Mouse (Mus musculus) kidney, postnatal 4 days (tissue): ENCODE measurements around the gene Gabarap.
A peak's percentile ranks its signal among the peaks of the same experiment; 100 is the strongest.

Experiments used
- DNase-seq, 2 experiments: peaks; one replicate each; pipeline ENCODE4 v3.0.0; 2021; ENCODE audit warnings: mixed read lengths in 2 of 2

Gabarap gene

DNA sequence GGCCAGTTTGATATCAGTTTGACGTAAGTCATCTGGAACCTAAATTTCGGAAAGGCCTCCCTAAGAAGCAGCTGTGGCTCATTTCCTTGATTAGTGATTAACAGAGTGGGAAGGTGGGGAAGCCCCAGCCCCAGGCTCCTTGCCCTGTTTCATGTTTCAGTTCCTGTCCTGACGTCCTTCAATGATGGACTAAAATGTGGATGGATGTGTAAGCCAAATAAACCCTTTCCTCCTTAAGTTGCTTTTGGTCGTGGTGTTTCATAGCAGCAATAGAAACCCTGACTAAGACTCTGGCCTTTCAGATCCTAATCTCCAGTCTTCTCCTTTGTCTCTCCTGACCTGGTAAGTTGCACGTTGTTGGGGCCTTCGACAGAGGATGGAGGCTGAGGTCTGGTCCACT, 20.7 kb upstream of the Gabarap start:
- no peak for DNase-seq

DNA sequence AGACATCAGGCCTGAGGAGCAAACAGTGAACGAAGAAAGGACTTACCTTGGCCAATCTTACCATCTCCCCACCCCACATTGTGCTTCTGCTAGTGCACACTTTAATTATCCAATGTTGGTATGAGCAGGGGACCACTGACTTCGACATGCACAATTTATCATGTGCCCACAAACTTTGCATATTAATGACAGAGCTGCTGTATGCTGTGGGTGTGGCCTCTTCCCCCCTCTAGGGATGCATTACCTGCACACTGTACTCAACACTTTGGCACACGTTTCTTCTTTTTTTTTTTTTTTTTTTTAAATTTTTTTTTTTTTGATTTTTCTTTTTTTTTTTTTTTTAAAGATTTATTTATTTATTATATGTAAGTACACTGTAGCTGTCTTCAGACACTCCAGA, 20.2 kb upstream of the Gabarap start:
- DNase-seq = no peak

DNA sequence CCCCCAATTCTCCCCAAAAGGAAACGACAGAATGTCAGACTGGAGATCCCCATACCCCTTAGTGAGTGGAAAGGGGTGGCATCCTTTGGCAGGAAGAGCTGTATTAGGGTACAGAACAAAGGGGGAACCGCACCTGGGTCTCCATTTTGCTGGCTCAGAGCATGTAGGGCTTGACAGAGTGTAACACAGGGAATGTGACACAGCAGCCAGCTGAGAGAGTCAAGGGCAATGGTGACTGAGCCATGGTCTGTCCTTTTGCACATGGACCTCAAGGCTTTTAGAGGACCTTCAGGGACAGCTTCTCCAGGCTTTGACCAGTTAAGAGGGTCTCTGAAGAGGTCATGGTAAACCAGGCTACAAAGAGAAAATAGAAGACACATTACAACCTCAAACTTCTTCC, 16.0 kb upstream of the Gabarap start:
- DNase-seq = no peak

DNA sequence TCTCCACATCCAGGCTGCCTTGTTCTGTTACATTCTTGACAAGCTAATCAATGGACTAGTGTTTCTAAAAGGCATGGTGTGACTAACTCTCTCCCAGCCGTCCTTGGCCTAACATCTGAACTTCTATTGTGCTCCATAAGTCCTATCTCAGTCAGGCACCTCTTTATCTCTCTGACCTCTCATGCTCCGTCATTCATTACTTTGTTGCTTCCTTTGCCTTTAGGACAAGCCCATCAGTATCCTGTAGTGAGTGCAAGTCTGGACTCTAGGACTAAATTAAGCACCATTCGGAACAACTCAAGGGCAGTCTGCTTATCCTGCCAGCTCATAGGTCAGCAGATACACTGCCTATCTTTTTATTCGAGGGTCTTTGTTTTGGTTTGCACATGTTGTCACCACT, 14.7 kb upstream of the Gabarap start:
- no peak for DNase-seq

DNA sequence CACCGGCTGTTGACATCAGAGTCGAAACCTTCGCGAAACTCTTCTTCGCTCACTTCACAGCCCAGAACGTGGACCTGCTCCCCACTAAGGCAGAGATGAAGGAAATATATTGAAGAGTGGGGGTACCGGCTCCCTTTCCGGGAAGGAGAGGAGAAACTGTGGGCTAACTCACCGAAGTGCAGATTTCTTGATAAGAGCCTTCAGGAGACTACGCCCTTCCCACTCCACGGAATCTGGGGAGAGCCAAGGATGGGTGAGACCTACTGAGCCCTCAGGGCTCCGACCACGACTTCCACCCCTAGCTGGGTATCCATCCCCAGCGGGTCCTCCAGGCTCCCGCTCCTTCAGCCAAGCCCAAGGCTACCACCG, 11.1 kb upstream of the Gabarap start:
- DNase-seq = no peak

DNA sequence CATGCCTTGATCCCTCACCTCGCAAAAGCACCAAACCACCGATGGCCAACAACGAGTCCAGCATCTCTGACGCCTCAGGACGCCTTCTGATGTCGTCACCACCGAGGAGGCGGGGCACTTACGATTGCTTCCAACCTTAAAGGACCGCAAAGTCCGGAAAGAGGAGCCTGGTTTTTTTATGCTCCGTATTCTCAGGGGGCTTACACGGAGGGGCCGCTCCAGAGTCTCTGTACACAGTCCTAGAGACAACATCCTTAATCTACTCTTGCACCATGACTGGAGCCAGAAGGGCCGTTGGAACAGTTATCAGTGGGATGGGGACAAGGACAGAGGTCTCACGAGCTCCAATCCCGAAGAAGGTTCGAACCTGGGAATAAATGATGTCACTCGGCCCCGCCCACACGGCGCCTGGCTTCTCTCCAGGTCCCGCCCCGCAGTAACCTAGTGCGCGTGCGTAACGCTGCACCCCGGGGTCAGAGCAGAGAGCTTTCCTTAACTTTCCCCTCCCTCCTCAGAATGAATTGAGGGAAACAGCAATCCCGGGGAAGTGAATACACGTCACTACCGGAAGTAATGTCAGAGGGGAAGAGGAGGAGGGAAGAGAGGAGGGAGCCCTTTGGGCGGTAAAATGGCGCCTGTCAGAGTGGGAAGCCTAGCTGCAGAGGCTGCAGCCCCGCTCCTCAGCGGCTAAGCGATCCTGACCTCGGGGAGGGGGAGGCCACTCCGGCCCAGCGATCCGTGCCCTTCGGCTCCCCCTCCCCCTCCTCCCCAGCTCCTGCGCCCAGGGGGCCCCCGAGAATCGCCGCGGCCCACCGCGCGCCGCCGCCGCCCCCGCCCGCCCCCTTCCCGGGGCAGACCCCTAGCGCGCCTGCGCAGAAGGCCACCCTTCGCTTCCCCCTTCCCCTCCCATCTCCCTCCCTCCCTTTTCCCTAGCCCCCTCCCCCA, 10.5 kb upstream of the Gabarap start:
- peak; percentile 98 for DNase-seq

DNA sequence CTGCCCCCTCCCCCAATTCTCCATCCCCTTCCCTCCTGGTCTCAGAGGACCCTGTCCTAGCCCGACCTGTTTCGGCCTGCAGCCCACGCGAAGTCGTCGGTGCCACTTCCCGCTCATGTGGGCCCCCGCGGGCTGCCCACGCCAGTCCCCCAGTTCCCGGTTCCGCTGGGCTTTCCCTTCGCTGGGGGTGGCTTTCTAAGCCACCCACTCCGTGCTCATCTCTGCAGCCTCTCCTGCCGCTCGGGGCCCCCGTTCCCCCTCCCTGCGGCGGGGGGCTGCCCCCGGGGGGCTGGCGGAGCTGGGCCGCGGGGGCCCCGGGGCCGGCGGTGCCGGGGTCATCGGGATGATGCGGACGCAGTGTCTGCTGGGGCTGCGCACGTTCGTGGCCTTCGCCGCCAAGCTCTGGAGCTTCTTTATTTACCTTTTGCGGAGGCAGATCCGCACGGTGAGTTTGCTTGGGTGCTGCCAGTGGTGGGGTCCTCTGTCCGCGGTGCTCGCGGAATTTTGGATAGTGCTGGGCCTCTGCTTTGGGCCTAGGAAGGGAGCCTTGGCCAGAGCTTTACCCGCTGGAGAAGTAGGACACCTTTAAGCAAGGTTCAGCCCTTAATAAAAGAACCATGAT, 9.7 kb upstream of the Gabarap start, which contains the start of gene Ctdnep1:
TSS of gene Ctdnep1 (plus strand) at position 16 of the 622 bp plus-strand sequence.
- peak; percentile 45 to 60 for DNase-seq

DNA sequence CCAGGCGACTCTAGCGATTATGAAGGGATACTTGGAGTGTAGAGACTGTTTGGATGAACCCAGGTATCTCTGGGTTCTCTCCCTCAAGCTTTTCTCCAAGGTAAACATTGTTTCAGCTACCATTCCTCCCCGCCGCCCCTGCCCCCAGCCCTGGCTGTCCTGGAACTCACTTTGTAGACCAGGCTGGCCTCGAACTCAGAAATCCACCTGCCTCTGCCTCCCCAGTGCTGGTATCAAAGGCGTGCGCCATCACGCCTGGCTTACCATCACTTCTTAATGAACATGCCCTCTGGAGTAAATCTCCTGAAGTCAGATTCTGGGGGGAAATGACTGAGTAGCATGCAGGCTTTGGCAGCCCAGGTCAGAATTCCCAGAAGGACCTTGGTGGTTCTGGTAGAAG, 8.7 kb upstream of the Gabarap start, which contains the start of gene Elp5:
TSS of gene Elp5 (minus strand) at position 293 of the 400 bp plus-strand sequence.
- no peak for DNase-seq

DNA sequence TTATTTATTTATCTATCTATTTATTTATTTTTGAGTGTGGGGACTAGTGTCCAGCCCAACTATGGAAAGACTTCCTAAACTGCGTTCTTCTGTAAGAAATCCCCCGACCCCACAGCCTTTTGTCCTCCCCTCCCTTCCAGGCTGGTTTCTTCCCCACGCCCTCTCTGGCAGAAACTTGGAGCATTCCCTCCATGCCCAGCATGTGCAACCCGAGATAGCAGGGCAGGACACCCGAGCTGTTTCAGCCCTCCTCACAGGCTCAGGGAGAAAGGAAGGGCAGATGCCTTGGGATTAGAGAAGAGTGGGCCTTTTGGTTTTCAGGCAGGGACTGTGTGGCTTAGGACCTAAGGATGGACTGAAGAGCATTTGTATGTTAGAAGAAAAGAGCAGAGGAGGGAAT, 8.1 kb upstream of the Gabarap start:
- no peak for DNase-seq

DNA sequence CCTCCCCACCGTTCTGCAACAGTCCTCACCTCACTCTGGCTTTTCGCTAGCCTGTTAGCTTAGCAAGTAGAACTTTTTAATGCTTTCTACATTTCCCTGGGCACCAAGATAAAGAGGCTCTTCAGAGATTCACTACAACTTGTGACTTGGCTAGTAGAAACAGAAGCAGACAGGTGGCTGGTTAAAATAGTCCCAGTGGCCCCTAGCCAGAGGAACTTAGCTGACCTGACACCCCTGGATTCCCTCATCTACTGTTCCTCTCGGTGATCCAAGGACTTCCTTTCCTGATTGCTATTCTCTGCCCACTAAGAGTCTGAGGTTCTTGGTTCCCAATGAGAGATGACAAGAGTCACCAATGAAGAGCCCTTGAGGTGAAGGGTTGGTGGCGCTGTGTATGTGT, 7.6 kb upstream of the Gabarap start:
- no peak for DNase-seq

DNA sequence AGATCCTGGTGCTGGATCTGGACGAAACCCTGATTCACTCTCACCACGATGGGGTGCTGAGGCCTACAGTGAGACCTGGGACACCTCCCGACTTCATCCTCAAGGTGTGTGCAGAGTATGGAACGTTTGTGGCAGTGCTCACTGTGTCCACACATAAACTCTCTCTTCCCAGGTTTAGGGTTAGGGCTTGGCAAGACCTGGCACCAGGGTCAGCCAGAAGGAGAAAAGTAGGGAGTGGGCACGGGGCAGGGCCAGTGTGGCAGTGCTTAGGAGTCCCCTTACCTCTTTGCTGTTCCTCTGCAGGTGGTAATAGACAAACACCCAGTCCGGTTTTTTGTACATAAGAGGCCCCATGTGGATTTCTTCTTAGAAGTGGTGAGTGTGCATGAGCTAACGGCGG, 6.5 kb upstream of the Gabarap start:
- no peak for DNase-seq

DNA sequence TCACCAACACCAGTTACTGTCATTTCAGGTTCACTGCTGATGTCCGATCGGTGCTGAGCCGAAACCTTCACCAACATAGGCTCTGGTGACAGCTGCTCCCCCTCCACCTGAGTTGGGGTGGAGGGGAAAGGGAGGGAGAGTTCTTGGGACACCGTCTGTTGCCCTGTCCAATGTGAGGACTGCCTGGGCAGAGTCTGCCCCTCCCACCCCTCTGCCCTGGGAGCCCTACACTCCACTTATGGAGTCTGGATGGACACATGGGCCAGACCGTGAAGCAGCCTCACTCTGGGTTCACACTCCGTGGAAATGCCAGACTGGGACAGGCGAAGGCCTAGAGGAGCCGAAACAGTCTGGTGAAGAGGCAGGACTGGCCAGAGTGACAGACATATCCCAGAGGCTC, 994 bp upstream of the Gabarap start:
- DNase-seq = no peak

DNA sequence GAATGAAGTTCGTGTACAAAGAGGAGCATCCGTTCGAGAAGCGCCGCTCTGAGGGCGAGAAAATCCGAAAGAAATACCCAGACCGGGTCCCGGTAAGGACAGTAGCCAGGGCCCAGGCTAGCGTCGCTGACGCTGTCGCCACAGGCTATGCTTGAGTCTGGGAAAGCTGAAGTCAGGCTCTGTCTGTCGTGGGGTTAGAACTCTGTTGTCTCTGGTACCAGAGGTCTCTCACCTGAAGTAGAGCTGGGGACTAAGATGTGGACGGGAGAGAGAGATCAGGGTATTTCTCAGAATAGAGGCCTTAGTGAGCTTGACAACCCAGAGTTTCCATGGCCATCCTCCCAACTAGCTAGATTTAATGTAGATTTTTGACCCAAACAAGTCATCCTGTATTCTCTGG, 768 bp downstream of the Gabarap start:
- DNase-seq = no peak

DNA sequence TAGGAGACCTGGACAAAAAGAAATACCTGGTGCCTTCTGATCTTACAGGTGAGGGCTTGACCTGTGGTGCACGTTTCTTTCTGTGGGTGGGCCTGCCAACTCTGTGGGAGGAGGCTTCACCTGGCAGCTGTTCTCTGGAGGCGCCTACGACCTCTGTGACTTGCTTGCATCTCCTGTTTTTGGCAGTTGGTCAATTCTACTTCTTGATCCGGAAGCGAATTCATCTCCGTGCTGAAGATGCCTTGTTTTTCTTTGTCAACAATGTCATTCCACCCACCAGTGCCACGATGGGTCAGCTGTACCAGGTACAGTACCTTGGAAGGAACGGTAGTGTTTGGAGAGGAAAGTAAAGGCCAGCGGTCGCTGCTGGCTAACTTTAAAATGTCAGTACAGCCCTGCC, 1.5 kb downstream of the Gabarap start:
- DNase-seq = no peak

DNA sequence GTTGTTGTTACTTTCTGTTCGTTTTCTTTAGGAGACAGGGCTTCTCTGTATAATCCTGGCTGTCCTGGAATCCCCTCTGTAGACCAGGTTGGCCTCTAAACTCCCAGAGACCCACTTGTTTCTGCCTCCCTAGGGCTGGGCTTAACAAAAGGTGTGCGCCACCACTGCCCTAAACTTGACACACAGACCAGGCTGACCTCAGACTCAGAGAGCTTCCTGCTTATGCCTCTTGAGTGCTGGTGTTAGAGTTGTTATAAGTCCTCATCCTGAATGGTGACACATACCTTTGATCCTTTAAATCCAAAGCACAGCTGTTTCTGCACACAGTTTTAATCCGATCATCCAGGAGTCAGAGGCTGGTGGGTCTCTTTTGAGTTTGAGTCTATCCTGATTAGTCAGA, 2.0 kb downstream of the Gabarap start:
- no peak for DNase-seq

DNA sequence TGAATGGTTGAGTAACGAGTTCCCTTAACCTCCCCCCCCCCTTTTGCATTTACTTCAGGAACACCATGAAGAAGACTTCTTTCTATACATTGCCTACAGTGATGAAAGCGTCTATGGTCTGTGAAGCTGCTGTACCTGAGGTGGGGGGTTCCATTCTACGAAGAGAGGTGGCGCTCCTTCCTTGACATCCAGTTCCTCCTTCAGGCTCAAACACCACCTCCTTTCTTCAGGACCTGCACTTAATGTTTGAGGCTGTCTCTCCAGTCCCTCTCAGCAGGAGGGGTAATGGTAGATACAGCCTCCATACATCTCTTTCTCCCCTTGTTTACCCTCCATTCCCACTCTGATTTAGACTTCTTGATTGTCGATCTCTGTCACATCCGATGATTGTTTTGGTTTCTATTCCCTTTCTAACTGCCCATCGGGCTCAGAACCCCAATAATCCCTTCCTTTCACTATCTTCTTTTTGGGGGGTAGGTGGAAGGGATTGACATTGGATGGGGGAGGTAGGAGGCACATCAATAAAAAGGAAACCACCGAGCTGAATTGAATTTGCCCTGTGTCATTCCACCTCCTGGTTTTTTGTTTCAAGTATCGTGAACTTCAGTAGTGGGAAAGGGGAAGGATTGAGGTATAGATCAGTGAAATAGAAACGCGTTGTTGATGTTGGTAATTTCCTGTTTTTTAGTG, 3.6 kb downstream of the Gabarap start:
- no peak for DNase-seq

DNA sequence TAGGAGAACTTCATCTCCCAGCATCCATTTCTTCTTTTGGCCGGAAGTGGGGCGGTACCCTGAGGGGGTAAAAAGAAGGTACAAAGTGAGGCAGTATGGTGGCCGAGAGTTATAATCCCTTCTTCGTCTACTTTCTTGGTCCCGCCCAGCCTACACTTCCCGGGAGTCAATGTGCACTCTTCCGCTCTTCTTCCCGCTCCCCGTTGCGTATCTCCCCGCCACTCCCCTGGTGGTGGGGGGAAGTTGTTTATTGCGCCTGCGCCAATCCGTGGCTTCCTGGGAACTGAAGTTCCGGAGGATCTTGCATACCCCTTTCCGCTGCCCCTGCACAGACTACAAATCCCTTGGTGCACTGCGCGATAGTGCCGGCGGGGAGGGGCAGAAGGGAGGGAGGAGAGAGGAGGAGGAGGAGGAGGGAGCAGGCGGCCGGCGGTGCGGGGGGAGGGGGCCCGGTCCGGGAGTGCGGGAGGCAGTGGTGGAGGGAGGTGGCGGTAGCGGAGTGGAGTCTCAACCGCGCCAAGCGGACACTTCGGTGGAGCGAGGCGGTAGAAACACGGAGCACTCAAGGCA, 4.5 kb downstream of the Gabarap start, which contains the start of gene Phf23:
TSS of gene Phf23 (plus strand) at position 387 of the 570 bp plus-strand sequence.
- DNase-seq = peak; percentile 97 to 98

DNA sequence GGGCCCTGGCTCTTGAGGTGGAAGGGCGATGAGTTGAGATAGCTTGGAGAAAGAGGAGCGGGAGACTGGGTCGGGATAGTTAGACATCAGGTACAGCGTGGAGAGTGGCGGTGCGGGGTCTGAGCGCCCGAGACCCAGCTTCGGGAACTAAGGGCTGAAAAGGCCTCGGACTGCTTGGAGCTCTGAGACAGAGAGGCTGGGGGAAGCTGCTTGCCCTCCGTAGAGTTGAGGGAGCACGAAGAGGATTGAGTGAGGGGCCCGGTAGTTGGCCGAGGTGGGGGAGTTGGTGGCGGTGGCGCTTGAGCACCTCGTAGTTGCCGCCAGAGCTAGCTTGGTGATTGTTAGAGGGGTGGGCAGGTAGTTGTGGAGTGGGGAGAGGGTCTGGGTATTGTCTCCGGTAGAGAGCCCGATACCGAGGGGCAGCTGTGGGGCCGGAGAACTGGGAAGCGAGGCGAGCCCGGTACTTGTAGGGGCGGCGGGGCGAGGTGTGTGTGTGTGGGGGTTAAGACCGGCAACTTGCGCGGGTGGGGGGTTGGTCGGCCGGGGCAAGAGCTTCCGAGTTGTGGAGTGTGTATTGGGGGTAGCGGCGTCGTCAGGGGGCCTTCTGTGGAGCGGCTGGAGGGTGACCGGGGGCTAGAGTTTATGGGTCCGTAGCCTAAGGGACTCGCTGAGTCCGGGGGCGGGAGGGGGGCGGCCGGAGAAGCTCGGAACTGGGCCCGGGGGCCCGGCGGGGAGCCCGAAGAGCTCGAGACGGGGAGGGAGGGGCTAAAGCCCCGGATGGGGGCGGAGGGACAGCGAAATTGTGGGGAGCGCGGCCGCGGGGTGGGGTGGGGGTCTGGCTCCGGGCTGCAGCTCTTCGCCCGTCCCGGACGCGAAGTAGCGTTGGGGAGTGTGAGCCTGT, 5.5 kb downstream of the Gabarap start:
- peak in 1 of 2 experiments; percentile 51 for DNase-seq

DNA sequence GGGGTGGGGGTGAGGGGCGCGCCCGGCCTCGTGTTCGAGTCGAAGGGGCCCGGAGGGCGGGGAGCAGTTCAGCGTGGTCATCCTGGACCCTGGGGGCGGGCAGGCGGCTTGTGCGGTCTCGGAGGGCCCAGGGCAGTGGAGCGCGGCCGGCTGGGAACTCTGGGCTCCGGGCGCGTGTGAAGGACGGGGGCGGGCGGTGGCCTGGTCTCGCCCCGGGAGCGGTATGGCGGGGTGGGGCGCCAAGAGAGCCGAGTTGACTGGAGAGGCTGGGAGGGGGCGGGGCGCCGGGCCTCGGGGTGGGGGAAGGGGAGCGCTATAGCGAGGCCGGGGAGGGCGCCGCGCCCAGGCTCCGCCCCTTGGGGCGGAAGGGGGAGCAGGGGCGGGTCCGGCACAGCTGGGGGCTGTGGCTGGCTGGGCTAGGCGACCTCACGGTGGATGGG, 6.1 kb downstream of the Gabarap start:
- DNase-seq = peak; percentile 94 to 96

DNA sequence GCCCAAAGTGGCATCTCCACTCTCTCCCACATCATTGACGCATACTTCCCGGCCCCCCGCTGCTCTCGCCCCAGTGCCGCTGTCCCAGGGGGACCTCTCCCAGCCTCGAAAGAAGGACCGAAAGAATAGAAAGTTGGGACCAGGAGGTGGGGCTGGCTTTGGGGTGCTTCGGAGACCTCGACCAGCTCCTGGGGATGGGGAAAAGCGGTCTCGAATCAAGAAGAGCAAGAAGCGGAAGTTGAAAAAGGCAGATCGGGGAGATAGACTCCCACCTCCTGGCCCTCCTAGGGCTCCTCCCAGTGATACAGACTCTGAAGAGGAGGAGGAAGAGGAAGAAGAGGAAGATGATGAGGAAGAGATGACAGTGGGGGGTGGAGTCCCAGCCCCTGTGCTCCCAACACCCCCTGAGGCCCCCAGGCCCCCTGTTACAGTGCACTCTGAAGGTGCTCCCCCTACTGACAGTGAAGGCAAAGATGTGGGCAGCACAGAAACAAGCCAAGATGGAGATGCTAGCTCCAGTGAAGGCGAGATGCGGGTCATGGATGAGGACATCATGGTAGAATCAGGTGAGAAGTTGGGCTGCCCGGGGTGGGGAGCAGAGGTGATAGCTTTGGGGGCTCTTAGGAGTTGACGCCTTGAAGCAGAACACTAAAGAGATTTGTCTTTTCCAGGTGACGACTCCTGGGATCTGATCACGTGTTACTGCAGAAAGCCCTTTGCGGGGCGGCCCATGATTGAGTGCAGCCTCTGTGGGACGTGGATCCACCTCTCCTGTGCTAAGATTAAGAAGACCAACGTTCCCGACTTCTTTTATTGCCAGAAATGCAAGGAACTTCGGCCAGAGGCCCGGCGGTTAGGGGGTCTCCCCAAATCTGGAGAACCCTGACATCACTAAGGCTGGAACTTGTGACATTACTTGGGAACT, 7.9 kb downstream of the Gabarap start:
- no peak for DNase-seq

DNA sequence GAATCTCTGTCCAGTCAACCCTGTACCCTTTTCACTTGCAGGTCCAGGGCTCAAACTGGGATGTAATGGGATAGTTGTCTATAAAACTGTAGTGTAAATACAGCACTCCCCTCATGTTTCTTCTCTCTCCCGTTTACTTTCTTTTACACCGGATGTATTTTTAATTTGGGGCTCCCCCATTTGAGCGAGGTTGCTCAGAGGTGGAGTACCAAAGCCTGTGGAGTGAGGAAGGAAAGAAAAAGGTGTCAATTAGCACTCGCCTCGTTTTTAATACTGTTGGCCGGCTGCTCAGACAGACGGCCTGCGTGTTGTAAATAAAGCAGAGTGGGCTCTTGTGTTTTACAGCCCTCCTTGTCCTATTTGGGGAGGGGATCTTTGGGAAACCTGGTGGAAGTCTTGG, 8.7 kb downstream of the Gabarap start:
- DNase-seq = no peak
